Mouse (Mus musculus) hematopoietic stem cell, adult 5-6 weeks (primary cell): ENCODE data around the gene Hist1h4j. TPM values are rescaled to one million over a fixed set of nuclear protein-coding genes. Genes with fewer than 3 reads are reported as not detected.

Source experiments
- ATAC-seq, 2 experiments: fragments of 125-278 bp in 1 of 2; replicated peaks in 1 of 2; 2 replicates each; pipeline ENCODE4 v1.8.0; 2016 to 2017; ENCODE audit warnings: inconsistent platforms in 2 of 2, mild to moderate bottlenecking in 2 of 2, moderate number of reproducible peaks in 2 of 2, low read depth in 1 of 2, moderate TSS enrichment in 1 of 2; ENCODE audit not compliant: low FRiP score in 2 of 2, poor library complexity in 2 of 2, severe bottlenecking in 2 of 2, insufficient read depth in 1 of 2, low TSS enrichment in 1 of 2
- total RNA-seq: library from RNA; stranded (forward); fragments of 172-1452, 232-1000 nt; gene quantifications from 2 replicates; pipeline ENCODE4 v1.2.3, GENCODE M21; 2017

Hist1h4j gene
- total RNA-seq, 1 experiment from 2014 or later = 134 TPM

GRCm38 (mm10) chr13:21721757-21722372 lies 13.0 kb upstream of the Hist1h4j start, which contains the start of gene Hist1h2bm:
Hist1h2bm (plus strand) TSS chr13:21722044.
- ATAC-seq = peak; percentile 97 to 98

GRCm38 (mm10) chr13:21722373-21722925 lies 12.4 kb upstream of the Hist1h4j start:
- ATAC-seq = no peak

GRCm38 (mm10) chr13:21722993-21723836 lies 11.6 kb upstream of the Hist1h4j start:
- ATAC-seq = no peak

GRCm38 (mm10) chr13:21727948-21728572 lies 6.8 kb upstream of the Hist1h4j start:
- ATAC-seq = no peak

GRCm38 (mm10) chr13:21729544-21729943 lies 5.3 kb upstream of the Hist1h4j start:
- ATAC-seq = no peak

GRCm38 (mm10) chr13:21733466-21733865 lies 1.4 kb upstream of the Hist1h4j start:
- no peak for ATAC-seq

GRCm38 (mm10) chr13:21734010-21734905 lies 606 bp upstream of the Hist1h4j start:
- peak; percentile 60 to 78 for ATAC-seq

GRCm38 (mm10) chr13:21745006-21745405 lies 10.1 kb downstream of the Hist1h4j start:
- ATAC-seq = no peak

GRCm38 (mm10) chr13:21749387-21750158 lies 14.7 kb downstream of the Hist1h4j start:
- ATAC-seq = no peak

- peak; percentile 47 to 76 for ATAC-seq
Measured at GRCm38 (mm10) chr13:21750159-21751017, 15.5 kb downstream of the Hist1h4j start, which contains the start of gene Hist1h4k. Hist1h4k (minus strand) TSS chr13:21750505.

GRCm38 (mm10) chr13:21751417-21751816 lies 16.6 kb downstream of the Hist1h4j start:
- ATAC-seq = no peak

GRCm38 (mm10) chr13:21751827-21752226 lies 17.0 kb downstream of the Hist1h4j start:
- ATAC-seq = no peak

- ATAC-seq = no peak
Measured at GRCm38 (mm10) chr13:21752356-21752755, 17.5 kb downstream of the Hist1h4j start.

GRCm38 (mm10) chr13:21753051-21753523 lies 18.2 kb downstream of the Hist1h4j start:
- ATAC-seq = no peak

- peak; percentile 89 to 94 for ATAC-seq
Measured at GRCm38 (mm10) chr13:21753524-21754285, 18.8 kb downstream of the Hist1h4j start, which contains the start of the genes Hist1h2ak and Hist1h2bn. Hist1h2ak (minus strand) TSS chr13:21753827. Hist1h2bn (plus strand) TSS chr13:21754123.
